10 mouse cellular contexts compared by ENCODE assay signal in the genomic region with DNA sequence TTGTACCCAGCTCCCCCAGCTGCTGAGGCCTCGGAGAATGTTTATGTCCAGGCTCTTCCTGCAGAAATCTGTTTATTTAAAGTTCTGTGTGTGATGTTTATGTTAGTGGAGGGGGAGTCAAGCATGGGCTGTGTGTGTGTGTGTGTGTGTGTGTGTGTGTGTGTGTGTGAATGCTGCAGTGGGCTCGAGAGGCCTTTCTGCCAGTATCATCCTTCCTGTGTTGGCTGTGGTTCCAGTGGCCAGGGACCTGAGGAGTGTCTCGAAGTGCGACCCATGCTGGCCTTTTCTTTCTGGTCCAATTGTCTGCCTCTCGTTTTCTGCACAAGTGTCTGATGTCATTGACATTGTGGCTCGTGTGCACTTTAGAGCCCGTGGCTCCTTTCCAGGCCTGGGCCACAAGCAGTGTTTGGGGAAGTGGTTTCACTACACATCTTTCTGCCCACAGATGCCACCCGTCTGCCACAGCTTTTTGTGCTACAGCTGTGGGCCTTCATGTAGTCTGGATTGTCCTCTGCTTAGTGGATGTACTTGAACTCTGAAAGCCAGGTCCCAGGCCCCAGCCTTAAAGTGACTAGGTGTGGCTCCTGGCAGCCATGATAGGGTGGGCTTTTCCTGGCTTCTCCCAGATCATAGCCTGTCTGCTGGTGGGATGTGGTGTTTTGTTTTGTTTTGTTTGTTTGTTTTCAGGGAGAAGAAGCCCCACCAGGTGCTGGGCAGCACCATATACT. TPM values are rescaled to one million over a fixed set of nuclear protein-coding genes. Genes with fewer than 3 reads are reported as not detected.
A peak's percentile ranks its signal among the peaks of the same experiment; 100 is the strongest.
DNase-seq lines count a peak whose midpoint lies in the region; ATAC-seq and TF ChIP-seq lines count a peak whose summit lies in the region.
"Had no signal": no experiment of that assay in that cellular context is flagged by ENCODE, and none has a peak within 500 bp of the region (broad histone marks: within the 10 kb centered on the region; RNA-seq: fewer than 3 reads in every experiment).

No protein-coding gene starts in this region.

- H3K4me2 ChIP-seq in heart, embryonic 11.5 days: no peak overlapping the region
- no peak overlapping the region for H3K4me2 ChIP-seq in heart, postnatal 0 days (ENCODE audit: low read depth, low read length)
- H3K4me2 ChIP-seq: neural tube, embryonic 13.5 days had no signal

- no peak for TF ChIP-seq CTCF in heart, postnatal 0 days (IDR thresholded peaks at IDR 0.05; ENCODE audit: low read depth)

- DNase-seq in heart, adult 8-10 months (ENCODE audit: low spot score): peak; percentile 40
- peak; percentile 23 to 29 for DNase-seq in CD8-positive naive resting alpha-beta T cell, adult 2 months (ENCODE audit: low read depth in 2 of 2, low spot score in 2 of 2)
- peak; percentile 28 for DNase-seq in heart, postnatal 0 days (ENCODE audit: low spot score)
- DNase-seq in left cerebral cortex, adult 8-10 months (ENCODE audit: low spot score in 2 of 2): no peak
- no peak for DNase-seq in urinary bladder, postnatal 14 days (ENCODE audit: low spot score)
- no peak for DNase-seq in spleen, adult 18-20 months
- DNase-seq: cerebellum, adult 11-12 months had no signal

- H3K27ac ChIP-seq in heart, embryonic 11.5 days (ENCODE audit: low read depth, low read length): no peak overlapping the region
- H3K27ac ChIP-seq in heart, postnatal 0 days (ENCODE audit: low read depth): peak overlapping the region; percentile 41
- H3K27ac ChIP-seq: neural tube, embryonic 13.5 days had no signal

- H3K4me1 ChIP-seq in heart, embryonic 11.5 days (ENCODE audit: control insufficient read depth, insufficient read depth, low read length): peaks cover 60% of the 10 kb centered on the region
- H3K4me1 ChIP-seq in heart, postnatal 0 days (ENCODE audit: control insufficient read depth, insufficient read depth): peaks cover 74% of the 10 kb centered on the region

- ATAC-seq in heart, embryonic 11.5 days (replicated peaks; ENCODE audit: insufficient number of reproducible peaks, low FRiP score, low TSS enrichment): no peak
- no peak for ATAC-seq in heart, postnatal 0 days (ENCODE audit: insufficient read depth, low read depth)
- ATAC-seq in megakaryocyte progenitor cell, adult 5-6 weeks (replicated peaks; ENCODE audit: poor library complexity): peak; percentile 92

- 37% methylated on average over 8 of the region's 8 CpGs for WGBS in heart, embryonic 11.5 days (ENCODE audit: insufficient replicate concordance)
- WGBS in heart, postnatal 0 days: 9% methylated on average over 8 of the region's 8 CpGs

- no peak overlapping the region for H3K9ac ChIP-seq in heart, embryonic 11.5 days (ENCODE audit: low read depth, low read length)
- no peak overlapping the region for H3K9ac ChIP-seq in heart, postnatal 0 days (replicated peaks; ENCODE audit: low read depth, low read length)
- H3K9ac ChIP-seq: neural tube, embryonic 13.5 days had no signal

- H3K4me3 ChIP-seq in heart, embryonic 11.5 days (ENCODE audit: low read depth, low read length): no peak overlapping the region
- H3K4me3 ChIP-seq in heart, postnatal 0 days (ENCODE audit: low read depth, low read length): no peak overlapping the region
- H3K4me3 ChIP-seq: neural tube, embryonic 13.5 days had no signal

- TF ChIP-seq EP300 in heart, postnatal 0 days (IDR thresholded peaks at IDR 0.05; ENCODE audit: low read depth): no peak

- no peaks in the 10 kb centered on the region for H3K27me3 ChIP-seq in heart, embryonic 11.5 days (ENCODE audit: control insufficient read depth, insufficient read depth, low read length)
- no peaks in the 10 kb centered on the region for H3K27me3 ChIP-seq in heart, postnatal 0 days (ENCODE audit: control insufficient read depth, insufficient read depth, low read length)
- H3K27me3 ChIP-seq: neural tube, embryonic 13.5 days had no signal

- no peaks in the 10 kb centered on the region for H3K36me3 ChIP-seq in heart, embryonic 11.5 days (ENCODE audit: control insufficient read depth, insufficient read depth, low read length)
- no peaks in the 10 kb centered on the region for H3K36me3 ChIP-seq in heart, postnatal 0 days (replicated peaks; ENCODE audit: control insufficient read depth, insufficient read depth, low read length)
- H3K36me3 ChIP-seq: neural tube, embryonic 13.5 days had no signal

- H3K9me3 ChIP-seq in heart, embryonic 11.5 days (replicated peaks; ENCODE audit: control insufficient read depth, low read length): no peaks in the 10 kb centered on the region
- H3K9me3 ChIP-seq in heart, postnatal 0 days (replicated peaks; ENCODE audit: control insufficient read depth, low read length): no peaks in the 10 kb centered on the region
- H3K9me3 ChIP-seq: neural tube, embryonic 13.5 days had no signal

RNA-seq across cellular contexts. Expression of gene Inpp5a, which starts 23.5 kb away (rescaled TPM):
- total RNA-seq in heart, adult 8-10 months (2022): 100 to 1,000 TPM; 291 to 307 (median 299) TPM
- 69.8 and 74.4 TPM in 2 replicates for polyA plus RNA-seq in heart, embryonic 11.5 days (2014; fragmentation: Nextera tagmentation; extraction: Ambion mirVana)
- total RNA-seq in heart, postnatal 0 days (2014; rRNA removed; ENCODE audit: low replicate concordance): 43.4 and 44.1 TPM in 2 replicates
- 57.9 and 65.2 TPM in 2 replicates for polyA plus RNA-seq in heart, postnatal 0 days (2015; fragmentation: Nextera tagmentation; extraction: Ambion mirVana)
- 8.5 and 9.9 TPM in 2 replicates for total RNA-seq in megakaryocyte progenitor cell, adult 5-6 weeks (2015)
- 4.9 and 11.2 TPM in 2 replicates for total RNA-seq in megakaryocyte progenitor cell, adult 5-6 weeks (2017)
- total RNA-seq in left cerebral cortex, adult 8-10 months (2022): 10 to 100 TPM; 55.8 to 63.9 (median 59.9) TPM

Comparison
In these comparisons a context has a peak if more than half of its experiments do, and no peak if none do; other contexts are left out.
1. DNase-seq: peak in heart, adult 8-10 months (single experiment), CD8-positive naive resting alpha-beta T cell, adult 2 months (2 of 2) and heart, postnatal 0 days (single experiment); none in left cerebral cortex, adult 8-10 months (0 of 2), urinary bladder, postnatal 14 days (single experiment) and spleen, adult 18-20 months (0 of 2).